Mouse (Mus musculus): ENCODE measurements at regions not wholly inside any gene's neighbourhood (a gene's known extent, or its start where the extent isn't known, plus 50 kb on each side); places are given as distances from the start of the nearest gene placed in this dataset.

GRCm38 (mm10) chr9:61214943-61215342 is 157.2 kb upstream of the Tle3 start:
- TF ChIP-seq CTCF (conservative IDR thresholded peaks at IDR 0.05 in 1 of 2, IDR thresholded peaks at IDR 0.05 in 1 of 2; ENCODE audit: low read depth in 2 of 2, low read length in 2 of 2) = no peak
- TF ChIP-seq TCF12 (IDR thresholded peaks at IDR 0.05; ENCODE audit: low read depth, low read length) = no peak
- TF ChIP-seq RCOR1 (conservative IDR thresholded peaks at IDR 0.05; ENCODE audit: low read depth, low read length) = no peak
- TF ChIP-seq MAFK (IDR thresholded peaks at IDR 0.05; ENCODE audit: insufficient replicate concordance, low read length) = no peak
- TF ChIP-seq TBP (conservative IDR thresholded peaks at IDR 0.05; ENCODE audit: low read depth, low read length) = no peak
- TF ChIP-seq POLR2A (IDR thresholded peaks at IDR 0.05; ENCODE audit: low read depth, low read length) = no peak
- no peak for TF ChIP-seq E2F4 (IDR thresholded peaks at IDR 0.05; ENCODE audit: insufficient replicate concordance, low read depth, low read length)
- no peak for TF ChIP-seq POLR2AphosphoS2 (IDR thresholded peaks at IDR 0.05; ENCODE audit: low read depth, low read length)
- no peak for TF ChIP-seq CHD1 (IDR thresholded peaks at IDR 0.05; ENCODE audit: low read depth, low read length)
- no peak for TF ChIP-seq BHLHE40 (IDR thresholded peaks at IDR 0.05; ENCODE audit: low read depth, low read length)
- no peak for TF ChIP-seq USF1 (IDR thresholded peaks at IDR 0.05; ENCODE audit: low read depth, low read length)
- TF ChIP-seq NRF1 (IDR thresholded peaks at IDR 0.05; ENCODE audit: low read depth, low read length) = no peak
- TF ChIP-seq MAX (IDR thresholded peaks at IDR 0.05; ENCODE audit: low read length) = no peak
